Mouse (Mus musculus): ENCODE results near the gene Rin3.

Rin3 gene

DNA sequence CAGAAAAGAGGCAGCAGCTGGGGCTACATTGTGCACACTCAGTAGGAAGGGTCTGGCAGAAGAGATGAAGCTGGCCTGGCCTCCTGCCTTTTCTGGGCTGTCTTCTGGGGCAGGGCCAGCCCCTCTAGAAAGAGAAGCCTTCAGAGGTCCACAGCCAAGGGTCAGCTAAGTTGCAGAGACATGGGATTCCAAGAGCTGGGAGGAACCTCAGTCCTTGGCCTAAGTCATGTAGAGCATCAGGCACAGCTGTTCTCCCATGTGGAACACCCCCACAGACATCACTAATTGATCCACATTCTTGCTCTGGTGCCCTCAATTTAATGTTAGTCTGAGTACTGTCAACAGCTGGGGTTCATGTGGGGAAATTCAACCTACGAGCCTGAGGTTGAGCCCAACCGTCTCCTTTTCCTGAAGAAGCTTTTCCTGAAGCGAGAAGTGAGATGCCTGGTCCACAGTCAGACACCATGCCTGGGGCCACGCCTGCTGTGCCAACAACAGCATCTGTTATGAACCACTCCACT, 20.0 kb downstream of the Rin3 start:
- no peak for DNase-seq

DNA sequence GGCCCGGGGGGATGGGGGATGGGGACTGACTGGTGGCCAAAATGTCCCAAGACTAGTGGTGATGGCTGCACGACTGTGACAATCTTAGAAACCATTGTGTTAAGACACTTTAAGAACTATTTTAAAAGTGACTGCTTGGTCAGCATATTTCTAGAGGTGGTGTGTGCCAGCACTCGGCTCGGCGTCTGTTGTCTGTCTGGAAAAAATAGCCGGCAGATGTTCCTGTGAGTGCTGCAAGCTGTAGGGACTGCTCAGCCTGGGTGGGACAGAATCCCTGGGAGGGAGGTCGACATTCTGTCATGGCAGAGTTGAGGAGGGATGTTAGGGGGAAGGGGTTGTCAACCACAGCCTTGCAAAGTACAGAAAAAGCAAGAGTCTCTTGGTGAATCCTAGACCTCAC, 21.0 kb downstream of the Rin3 start:
- no peak for DNase-seq

DNA sequence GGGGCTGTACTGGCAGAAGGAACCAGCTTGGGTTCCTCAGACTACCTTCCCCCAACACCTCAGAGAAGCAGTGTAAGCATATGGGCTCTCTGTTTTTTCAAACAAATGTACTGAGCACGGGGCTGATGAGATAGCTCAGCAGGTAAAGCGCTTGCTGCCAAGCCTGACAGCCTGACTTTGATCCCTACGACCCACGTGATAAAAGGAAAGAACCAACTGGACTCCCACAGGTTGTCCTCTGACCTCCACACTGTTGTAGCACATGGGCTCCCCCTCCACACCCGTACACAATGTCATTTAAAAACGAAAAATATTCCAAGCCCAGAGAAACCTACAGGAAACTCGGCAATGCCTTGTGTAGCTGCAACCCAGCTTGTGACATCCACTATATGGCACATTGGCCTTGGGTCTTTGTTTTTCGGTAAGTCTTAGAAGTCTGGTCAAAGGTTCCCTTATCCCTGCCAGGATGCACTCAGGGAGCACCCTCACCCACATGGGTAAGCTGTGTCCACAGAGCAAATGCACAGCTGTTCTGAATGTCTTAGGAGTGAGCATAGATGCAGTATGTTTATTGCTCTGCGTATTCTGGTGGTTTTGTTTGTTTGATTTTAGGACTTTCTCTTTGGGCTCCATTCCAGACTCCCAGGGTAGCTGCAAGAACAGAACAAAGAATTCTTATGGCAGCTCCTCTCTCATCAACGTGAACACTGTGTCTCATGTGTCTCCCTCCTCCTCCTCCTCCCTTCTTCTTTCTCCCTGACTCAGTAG, 22.4 kb downstream of the Rin3 start:
- no peak for DNase-seq

DNA sequence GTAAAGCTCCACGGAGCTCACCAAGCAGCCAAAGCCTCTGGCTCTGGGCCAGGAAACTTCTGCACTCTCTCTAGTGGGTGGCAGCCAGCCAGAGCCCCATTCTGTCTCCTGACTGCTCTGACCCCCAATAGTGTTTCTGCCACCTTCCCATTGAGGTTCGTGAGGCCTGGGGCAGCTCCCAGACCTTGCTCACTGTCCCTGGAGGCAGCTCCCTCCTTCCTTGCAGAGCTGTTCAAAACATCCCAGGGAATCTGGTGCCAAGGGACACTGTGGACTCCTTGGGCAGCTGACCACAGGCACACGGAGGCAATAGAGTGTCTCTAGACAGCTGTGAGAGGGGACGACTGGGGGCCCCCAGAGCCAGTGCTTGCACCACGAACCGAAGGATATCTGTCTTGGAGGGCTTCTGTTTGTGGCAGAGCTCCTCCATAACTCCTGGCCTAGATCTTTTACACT, 25.2 kb downstream of the Rin3 start:
- DNase-seq: peak; percentile 49 to 60

DNA sequence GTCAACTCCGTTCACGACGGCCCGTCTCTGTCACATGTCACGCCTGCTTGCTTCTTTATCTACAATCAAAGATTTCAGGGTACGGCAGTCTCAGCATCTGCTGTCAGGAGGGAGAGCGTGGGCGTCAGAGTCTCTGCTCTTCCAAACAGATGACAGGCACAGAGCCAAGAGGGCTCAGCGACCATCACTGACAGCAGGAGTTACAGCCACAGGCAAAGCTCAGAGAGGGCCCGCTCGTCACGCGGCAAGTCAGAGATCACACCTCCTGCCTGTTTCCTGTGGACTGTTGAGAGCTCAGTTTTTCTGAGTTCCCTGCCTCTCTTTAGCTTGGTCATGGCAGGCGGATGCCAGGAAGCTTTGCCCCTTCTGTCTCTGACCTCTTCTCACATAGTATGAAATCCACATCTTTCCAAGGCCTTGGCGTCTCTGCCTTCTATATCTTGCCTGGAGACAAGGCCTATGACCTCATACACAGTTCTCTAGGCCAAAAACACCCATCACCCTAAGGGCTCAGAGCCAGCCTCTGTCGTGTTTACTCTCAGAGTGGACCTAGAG, 25.7 kb downstream of the Rin3 start:
- DNase-seq: peak; percentile 71 to 86

DNA sequence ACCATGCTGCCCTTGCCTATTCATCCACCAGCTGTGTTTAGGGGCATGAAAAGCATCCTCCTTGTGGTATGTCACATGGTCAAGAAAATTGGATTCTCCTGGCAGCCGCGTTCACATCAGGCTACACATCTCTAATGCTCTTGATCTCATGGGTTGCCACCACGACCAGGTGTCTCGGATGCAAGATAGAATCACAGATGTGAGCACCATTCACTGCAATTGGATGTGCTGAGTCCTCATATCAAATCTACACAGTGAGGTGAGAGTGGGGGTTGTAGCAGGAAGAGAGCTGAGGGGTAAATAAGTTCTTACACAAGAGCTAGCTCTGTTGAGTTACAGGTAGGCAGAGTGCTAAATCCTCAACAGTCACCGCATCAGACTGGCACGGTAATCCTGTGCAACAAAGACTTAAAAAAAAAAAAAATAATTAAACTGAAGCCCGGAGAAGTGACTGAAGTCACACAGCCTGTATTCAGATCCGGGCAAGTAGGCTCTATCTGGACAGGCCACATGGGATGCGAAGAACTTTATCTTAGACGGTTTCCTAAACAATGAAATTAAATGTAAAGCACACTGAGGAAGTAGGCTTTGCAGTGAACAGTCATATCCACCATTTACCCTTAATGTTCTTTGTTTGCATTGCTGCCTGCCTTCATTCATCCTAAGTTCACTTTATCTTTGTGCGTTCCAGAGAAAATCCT, 26.4 kb downstream of the Rin3 start:
- DNase-seq: peak in 1 of 2 experiments; percentile 47

DNA sequence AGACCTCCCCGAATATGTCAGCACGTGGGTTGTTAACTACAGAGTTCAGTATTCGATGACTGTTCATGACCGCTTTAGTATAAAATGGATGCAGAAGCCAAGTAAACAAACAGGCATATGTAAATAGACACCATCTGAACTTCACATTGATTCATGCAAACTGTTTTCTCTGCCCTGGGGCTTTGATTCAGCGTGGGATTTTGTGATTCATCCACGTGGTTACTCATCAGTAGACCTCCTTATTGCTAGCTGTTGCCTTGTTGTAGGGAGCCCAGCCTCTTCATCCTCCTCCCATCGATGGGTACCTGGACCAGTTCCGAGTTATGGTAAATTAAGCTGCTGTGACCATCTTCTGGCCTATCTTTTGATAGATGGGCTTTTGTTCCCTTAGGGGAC, 26.9 kb downstream of the Rin3 start:
- DNase-seq: no peak

DNA sequence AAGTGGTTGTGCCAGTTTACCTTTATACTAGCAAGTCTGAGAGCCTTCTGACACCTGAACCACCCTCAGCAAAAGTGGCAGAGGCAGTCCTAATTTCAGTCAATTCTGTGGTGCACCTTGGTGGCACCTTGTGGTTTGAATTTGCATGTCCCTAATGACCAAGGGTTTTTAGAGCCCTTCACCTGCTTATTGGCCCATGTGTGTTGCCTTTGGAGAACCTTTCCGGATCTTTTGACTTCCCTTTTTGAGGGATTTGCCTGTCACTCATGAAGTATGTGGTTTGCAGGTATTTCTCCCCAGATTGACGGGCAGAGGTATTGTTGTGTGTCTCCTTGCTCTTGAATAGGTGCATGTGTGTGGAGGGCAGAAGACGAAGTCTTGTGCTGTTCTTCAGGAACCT, 27.4 kb downstream of the Rin3 start:
- no peak for DNase-seq

DNA sequence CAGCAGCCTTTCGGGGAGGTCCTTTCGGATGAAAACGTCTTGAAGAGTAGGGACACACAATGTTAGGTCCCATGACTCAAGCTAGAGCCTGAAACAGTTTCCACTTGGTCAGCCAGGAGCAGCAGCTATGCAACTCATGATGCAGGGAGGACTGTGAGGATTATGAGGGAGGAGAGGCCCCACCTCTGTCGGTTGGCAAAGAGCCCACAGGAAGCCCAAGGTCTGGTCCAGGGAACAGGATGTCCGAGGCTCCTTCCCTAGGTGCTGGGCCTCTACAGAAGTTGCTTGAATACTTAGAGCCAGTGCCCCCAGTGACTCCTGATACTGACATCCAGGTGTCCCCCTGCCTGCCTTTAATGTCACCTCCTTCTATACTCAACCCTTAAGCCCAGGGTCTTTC, 28.6 kb downstream of the Rin3 start:
- no peak for DNase-seq

DNA sequence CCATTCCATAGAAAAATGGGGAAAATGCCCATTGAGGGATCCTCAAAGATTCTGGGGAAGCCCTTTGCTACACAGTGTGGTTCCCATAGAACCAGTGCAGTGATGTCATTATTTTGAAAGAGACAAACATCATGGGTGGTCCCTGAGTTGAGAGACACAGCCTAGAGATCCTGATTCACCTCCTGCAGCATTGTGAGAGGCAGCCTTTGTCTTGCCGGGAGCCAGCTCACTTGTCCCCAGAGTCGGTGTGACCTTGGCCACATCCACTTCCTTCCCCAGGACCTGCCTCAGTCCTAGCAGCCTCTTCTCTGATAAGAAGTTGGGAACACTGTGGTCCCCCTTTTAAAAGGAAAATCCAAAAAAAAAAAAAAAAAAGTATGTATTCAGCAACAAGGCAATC, 36.3 kb downstream of the Rin3 start:
- no peak for DNase-seq

DNA sequence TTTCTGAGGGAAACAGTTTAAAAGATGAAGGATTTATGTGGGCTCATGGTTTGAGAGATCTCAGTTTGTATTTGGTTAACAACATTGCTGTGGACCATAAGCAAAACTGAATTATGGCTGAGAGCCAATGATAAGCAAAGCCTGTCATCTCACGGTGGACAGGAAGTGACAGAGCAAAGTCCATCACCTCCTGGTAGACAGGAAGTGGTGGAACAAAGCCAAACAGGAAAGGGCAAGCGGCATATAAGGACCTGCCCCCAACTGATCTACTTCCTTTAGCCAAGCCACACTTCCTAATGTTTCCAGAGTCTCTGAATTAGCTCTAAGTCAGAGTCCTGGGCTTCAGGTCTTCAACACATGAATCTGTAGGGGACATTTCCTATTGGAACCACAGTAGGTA, 37.1 kb downstream of the Rin3 start:
- DNase-seq: no peak

DNA sequence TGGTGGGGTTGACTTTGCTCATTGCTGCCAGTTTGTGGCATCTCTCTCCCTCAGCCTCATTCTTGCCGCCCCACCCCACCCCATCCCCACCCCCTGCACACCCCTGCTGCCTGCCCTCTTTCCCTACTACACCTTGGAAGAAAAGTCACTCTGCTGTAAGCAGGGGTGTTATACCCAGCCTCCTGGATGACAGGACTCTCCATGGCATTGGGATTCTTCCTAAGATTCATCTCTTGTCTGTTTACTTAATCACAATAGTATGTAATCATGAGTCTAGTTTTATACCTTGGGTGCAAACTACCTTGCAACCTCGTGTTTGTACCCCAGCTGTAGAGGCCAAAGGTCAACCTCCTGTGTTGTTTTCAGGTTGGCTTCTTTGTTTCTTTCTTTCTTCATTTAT, 37.5 kb downstream of the Rin3 start:
- DNase-seq: no peak

DNA sequence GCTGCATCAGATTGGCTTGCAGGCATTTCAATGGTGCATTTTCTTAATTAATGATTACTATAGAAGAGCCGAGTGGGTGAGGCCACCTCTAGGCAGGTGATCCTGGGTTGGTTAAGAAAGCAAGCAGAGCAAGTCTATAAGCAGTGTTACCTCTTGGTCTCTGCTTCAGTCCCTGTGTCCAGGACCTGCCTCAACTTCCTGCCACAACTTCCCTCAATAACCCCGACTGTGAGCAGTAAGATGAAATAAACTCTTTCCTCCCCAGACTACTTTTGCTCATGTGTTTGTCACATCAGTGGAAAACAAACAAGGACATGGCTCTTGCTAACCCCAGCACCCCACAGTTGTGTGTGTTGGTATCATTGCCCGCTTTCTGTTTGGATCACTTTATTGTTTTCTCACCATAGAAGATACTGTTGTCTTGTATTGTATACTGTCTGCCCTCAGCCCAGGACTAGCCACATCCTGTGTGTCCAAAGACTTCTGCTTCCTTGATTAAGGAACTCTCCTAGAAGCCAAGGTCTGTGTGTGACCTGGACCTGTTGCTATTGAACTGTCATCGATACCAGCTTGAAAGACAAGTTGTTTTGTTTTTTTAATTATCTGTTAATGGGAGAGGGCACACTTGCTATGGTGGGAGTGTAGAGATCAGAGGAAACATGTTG, 38.3 kb downstream of the Rin3 start:
- no peak for DNase-seq

DNA sequence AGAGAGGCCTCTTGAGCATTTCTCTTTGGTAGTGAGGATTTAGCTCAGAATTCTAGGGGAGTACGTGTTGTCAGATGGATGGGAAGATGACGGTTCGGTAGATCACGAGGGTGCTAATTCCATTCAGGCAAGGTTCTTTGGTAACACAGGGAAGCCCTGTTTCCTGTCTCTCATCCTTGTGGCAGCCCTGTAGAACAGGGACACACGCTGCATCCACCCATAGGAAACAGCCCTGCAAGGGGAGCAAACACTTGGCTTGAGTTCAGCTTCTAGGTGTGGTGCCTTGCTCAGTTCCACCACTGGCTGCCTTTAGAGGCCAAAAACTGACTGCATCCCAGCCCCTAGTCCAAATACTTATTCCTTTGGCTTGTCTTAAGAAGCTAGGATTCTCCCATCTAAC, 39.0 kb downstream of the Rin3 start:
- DNase-seq: no peak

DNA sequence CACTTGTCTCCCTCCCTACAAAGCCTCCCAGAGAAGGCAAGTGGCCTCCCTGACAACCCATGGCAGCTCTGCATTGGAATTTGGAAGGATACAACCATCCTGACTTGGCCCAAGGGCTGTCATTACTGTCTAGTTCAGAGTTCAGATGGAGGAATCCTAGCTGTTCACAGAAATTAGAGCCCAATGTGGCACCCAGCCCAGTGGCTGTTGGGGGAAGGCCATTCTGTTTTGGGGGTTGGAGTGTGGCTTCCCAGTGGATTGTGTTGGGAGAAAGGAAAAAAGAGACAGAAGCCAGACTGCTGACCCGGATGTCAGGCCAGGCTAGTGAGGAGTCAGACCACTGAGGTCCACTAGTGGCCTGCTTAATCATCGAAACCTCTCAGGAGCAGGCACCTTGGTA, 40.5 kb downstream of the Rin3 start:
- no peak for DNase-seq

DNA sequence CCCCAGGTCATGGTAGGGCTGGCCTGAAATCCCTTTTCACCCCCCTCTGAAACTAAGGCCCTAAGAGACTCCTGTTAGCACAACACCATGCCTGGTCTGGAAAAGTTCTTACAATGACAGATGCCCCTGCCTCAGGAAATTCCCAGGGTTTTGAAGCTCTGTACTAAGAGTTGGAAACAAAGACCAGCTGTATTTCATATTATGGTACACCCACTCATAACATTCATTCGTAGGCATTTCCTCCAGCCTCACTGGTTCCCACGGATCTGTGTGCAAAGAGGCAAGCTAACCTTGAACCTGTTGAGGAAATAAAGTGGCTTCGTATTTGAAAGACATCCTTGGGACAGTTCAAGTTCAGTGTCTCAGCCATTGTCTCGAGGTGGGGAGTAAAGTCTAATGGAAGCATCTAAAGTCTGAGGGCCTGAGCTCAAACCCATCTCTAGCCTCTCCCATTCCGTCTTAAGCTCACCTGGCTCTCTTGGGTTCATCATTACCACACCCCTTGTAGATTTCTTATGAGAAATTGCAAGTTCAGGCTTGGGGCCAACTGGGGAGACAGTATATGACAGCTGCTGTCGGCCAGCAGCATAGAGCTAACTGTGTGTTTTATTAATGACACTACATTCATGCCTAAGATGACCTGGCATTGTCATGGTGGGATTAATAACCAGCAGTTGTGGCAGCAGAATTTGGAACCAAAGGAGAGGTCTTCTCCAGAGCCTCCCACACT, 41.5 kb downstream of the Rin3 start:
- DNase-seq: no peak

DNA sequence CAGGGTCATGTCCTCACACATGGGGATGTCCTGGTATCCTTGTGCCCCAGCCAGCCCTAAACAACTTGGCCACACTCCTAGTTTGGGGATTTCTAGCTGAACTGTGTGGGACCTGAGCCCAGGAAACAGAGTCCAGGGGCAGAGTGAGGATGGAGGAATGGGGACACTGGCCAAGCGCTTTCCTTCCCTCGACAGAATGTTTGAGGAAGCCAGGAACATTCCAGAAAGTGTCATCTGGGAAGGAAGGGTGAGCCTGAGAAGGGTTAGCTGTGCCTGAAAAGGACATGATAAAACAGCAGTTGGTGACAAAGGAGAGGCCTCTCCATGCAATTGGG, 42.0 kb downstream of the Rin3 start:
- DNase-seq: no peak

DNA sequence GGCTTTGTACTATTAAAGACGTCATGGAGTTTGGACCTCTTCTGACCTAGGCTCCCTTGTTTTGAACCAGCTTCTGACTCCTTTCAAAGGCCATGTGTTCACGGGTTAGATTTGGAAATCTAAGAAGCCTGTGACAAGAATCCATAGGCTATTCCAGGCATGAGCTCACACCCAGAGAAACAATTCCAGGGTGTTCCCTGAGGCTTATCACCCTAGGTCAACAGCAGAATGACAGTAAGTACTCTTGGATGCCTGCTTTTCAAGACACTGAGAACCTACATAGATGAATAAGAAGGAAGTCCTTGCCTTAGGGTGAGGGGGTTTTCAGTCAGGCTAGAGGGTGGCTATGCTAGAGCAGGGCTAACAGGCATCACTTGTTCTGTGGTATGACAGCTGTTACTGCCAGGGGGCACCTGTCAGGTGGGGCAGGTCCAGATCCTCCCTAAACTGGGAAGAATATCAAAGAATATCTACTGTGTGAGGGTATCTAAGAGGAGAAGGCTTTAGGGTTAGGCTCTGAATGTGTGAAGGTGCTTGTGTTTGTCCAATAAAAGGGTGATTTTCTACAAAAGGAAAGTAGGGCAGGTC, 44.0 kb downstream of the Rin3 start:
- no peak for DNase-seq

DNA sequence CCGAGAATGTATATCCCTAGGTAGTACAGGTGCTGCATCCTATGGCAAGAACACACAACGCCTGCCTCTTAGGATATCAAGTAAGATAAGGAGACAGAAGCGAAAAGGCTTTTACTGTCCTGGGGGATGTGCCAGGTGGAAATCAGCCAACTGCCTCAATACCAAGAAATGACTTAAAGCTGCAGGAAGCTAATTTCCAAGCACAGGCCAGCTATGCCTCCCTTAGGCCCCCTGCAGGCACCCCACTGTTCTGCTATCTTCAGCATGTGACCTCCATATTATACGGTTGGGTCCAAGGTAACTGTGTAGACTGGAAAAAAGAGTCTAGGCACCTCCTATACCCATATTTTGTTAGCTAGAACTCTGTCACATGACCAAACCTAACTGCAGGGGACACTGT, 44.7 kb downstream of the Rin3 start:
- peak in 1 of 2 experiments; percentile 24 for DNase-seq

DNA sequence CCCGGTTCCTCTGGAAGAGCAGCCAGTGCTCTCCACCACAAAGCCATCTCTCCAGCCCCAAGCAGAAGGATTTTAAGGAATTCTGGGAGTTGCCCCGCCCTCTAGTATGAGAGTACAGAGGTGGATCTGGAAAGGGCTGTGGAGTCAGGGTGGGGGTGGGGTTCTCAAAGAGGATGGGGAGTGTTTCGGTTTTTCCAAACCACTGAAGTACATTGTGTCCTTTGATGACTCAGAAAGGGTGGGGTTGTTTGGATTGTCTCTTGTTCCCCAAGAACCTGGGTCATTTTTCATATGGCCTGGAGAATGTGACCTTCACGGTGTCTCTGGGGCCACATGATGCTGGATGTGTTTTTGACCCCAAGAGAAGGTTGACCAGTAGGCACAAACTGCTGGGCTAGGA, 45.2 kb downstream of the Rin3 start:
- no peak for DNase-seq

DNA sequence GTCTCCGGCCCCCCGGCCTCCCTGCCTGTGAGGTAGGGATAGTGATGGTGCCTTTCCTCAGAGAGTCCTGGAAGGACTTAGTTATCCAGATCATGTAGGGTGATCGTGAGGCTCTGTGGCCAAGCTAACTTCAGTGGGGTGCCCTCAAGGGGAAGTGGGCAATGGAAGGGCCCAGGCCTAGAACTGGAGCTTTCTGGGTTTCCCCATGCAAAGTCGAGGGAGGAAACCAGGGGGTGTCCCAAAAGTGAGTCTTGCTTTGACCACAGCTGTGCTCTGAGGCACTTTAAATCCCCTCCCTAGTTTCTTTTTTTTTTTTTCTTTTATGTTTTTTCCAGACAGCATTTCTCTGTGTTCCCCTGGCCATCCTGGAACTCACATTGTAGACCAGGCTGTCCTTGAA, 47.3 kb downstream of the Rin3 start:
- DNase-seq: peak; percentile 20 to 36

DNA sequence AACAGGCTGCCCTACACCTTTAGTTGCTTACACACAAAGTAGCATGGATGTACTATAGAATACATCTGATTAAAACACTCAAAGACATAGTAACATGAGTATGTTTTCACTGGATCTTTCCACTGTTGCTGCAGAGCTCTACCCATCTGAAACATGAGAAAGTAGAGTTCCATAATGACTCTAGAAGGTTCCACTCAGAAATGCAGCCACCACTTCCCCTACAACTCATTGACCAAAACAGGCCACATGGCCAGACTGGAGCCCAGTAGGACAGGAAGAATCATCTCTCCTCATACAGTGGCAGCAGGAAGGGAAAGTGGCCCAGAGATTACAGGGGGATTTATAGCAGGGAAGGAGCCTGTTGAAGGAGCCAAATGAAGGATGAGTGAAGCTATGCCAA, 47.9 kb downstream of the Rin3 start:
- no peak for DNase-seq

DNA sequence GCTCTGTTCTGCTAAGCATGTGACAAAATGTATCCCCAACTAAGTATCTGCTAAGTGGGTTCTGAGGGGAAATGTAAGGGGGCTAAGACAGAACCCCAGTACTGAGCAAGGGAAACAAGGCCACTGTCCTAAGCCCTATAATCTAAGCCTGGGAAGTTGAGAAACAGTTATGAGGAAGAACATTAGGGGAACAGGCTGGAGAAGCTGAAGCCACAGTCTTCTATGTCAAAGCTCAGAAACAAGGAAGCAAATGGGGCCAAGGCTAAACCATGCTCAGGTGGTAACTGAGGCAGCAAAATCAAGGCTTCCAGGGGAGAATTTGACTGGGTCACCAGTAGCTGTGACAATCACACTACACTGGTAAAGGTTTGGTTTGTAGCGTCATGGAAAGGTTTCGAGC, 50.3 kb downstream of the Rin3 start:
- DNase-seq: no peak

All from thymus, postnatal 36 days (tissue).